Mouse (Mus musculus): ENCODE measurements at regions not wholly inside any gene's neighbourhood (a gene's known extent, or its start where the extent isn't known, plus 50 kb on each side); places are given as distances from the start of the nearest gene placed in this dataset.
A peak's percentile ranks its signal among the peaks of the same experiment; 100 is the strongest.

GRCm38 (mm10) chr12:64736008-64736663 is 181.6 kb upstream of the Gm527 start:
- no peak overlapping the region for H3K27ac ChIP-seq
- no peak for ATAC-seq (ENCODE audit: low FRiP score, low read depth)
- H3K27me3 ChIP-seq (replicated peaks) = no peaks in the 10 kb centered on the region
- no peaks in the 10 kb centered on the region for H3K9me3 ChIP-seq
- no peak overlapping the region for H3K4me3 ChIP-seq
- H3K36me3 ChIP-seq = no peaks in the 10 kb centered on the region
- no peak overlapping the region for H3K9ac ChIP-seq
- H3K4me2 ChIP-seq (replicated peaks) = no peak overlapping the region
- H3K4me1 ChIP-seq = no peaks in the 10 kb centered on the region
- 48% methylated on average over 1 of the region's 1 CpGs for WGBS

GRCm38 (mm10) chr12:64703419-64703818 is 214.3 kb upstream of the Gm527 start:
- Histone ChIP-seq H3K4me2 (replicated peaks) (no peak overlapping the region), H3K36me3 (no peaks in the 10 kb centered on the region), H3K9me3 (no peaks in the 10 kb centered on the region), H3K27me3 (replicated peaks) (no peaks in the 10 kb centered on the region), H3K9ac (no peak overlapping the region), H3K4me3 (no peak overlapping the region), H3K4me1 (no peaks in the 10 kb centered on the region), H3K27ac (no peak overlapping the region)
- 90% methylated on average over 5 of the region's 5 CpGs for WGBS
- ATAC-seq (ENCODE audit: low FRiP score, low read depth) = no peak

GRCm38 (mm10) chr12:64701066-64701465 is 216.6 kb upstream of the Gm527 start:
- Histone ChIP-seq H3K9ac (no peak overlapping the region), H3K9me3 (no peaks in the 10 kb centered on the region), H3K4me2 (replicated peaks) (no peak overlapping the region), H3K4me3 (no peak overlapping the region), H3K4me1 (no peaks in the 10 kb centered on the region), H3K36me3 (no peaks in the 10 kb centered on the region), H3K27ac (no peak overlapping the region), H3K27me3 (replicated peaks) (no peaks in the 10 kb centered on the region)
- WGBS = 68% methylated on average over 3 of the region's 3 CpGs
- no peak for ATAC-seq (ENCODE audit: low FRiP score, low read depth)

- peaks cover 8% of the 10 kb centered on the region for H3K4me1 ChIP-seq
- WGBS = 73% methylated on average over 1 of the region's 1 CpGs
- H3K27me3 ChIP-seq (replicated peaks) = no peaks in the 10 kb centered on the region
- no peak overlapping the region for H3K4me3 ChIP-seq
- no peak overlapping the region for H3K27ac ChIP-seq
- no peak overlapping the region for H3K4me2 ChIP-seq (replicated peaks)
- no peak for ATAC-seq (ENCODE audit: low FRiP score, low read depth)
- no peaks in the 10 kb centered on the region for H3K9me3 ChIP-seq
- H3K9ac ChIP-seq = no peak overlapping the region
- no peaks in the 10 kb centered on the region for H3K36me3 ChIP-seq
Observed at GRCm38 (mm10) chr12:64695343-64695742, 220.9 kb upstream of the Fscb start.

- H3K9ac ChIP-seq = no peak overlapping the region
- no peak overlapping the region for H3K4me3 ChIP-seq
- H3K27me3 ChIP-seq (replicated peaks) = no peaks in the 10 kb centered on the region
- peaks cover 8% of the 10 kb centered on the region for H3K4me1 ChIP-seq
- peak; percentile 82 for ATAC-seq (ENCODE audit: low FRiP score, low read depth)
- no peak overlapping the region for H3K27ac ChIP-seq
- no peaks in the 10 kb centered on the region for H3K36me3 ChIP-seq
- peak overlapping the region; percentile 37 for H3K4me2 ChIP-seq (replicated peaks)
- H3K9me3 ChIP-seq = no peaks in the 10 kb centered on the region
- WGBS = 18% methylated on average over 10 of the region's 10 CpGs
Observed at GRCm38 (mm10) chr12:64692196-64693169, 218.0 kb upstream of the Fscb start.

GRCm38 (mm10) chr12:64689642-64690041 is 215.2 kb upstream of the Fscb start:
- no peak overlapping the region for H3K27ac ChIP-seq
- ATAC-seq (ENCODE audit: low FRiP score, low read depth) = no peak

GRCm38 (mm10) chr12:64688618-64689017 is 214.1 kb upstream of the Fscb start:
- 83% methylated on average over 1 of the region's 1 CpGs for WGBS
- H3K4me3 ChIP-seq = no peak overlapping the region
- H3K27ac ChIP-seq = no peak overlapping the region
- H3K9ac ChIP-seq = no peak overlapping the region
- H3K27me3 ChIP-seq (replicated peaks) = no peaks in the 10 kb centered on the region
- no peak overlapping the region for H3K4me2 ChIP-seq (replicated peaks)
- H3K36me3 ChIP-seq = no peaks in the 10 kb centered on the region
- no peak for ATAC-seq (ENCODE audit: low FRiP score, low read depth)
- H3K4me1 ChIP-seq = peaks cover 8% of the 10 kb centered on the region
- no peaks in the 10 kb centered on the region for H3K9me3 ChIP-seq

More at GRCm38 (mm10) chr12:64689642-64690041, 215.2 kb upstream of the Fscb start:
- H3K4me1 ChIP-seq = peaks cover 8% of the 10 kb centered on the region
- no peaks in the 10 kb centered on the region for H3K36me3 ChIP-seq
- H3K9me3 ChIP-seq = no peaks in the 10 kb centered on the region
- H3K9ac ChIP-seq = no peak overlapping the region
- H3K4me2 ChIP-seq (replicated peaks) = no peak overlapping the region
- no peak overlapping the region for H3K4me3 ChIP-seq
- H3K27me3 ChIP-seq (replicated peaks) = no peaks in the 10 kb centered on the region

- H3K9me3 ChIP-seq = no peaks in the 10 kb centered on the region
- no peak overlapping the region for H3K4me2 ChIP-seq (replicated peaks)
- WGBS = 56% methylated on average over 1 of the region's 1 CpGs
- no peaks in the 10 kb centered on the region for H3K4me1 ChIP-seq
- no peak overlapping the region for H3K4me3 ChIP-seq
- H3K36me3 ChIP-seq = no peaks in the 10 kb centered on the region
- no peak for ATAC-seq (ENCODE audit: low FRiP score, low read depth)
- H3K9ac ChIP-seq = no peak overlapping the region
- no peak overlapping the region for H3K27ac ChIP-seq
- no peaks in the 10 kb centered on the region for H3K27me3 ChIP-seq (replicated peaks)
Observed at GRCm38 (mm10) chr12:64640864-64641416, 166.4 kb upstream of the Fscb start.

GRCm38 (mm10) chr12:64614877-64615276 is 140.4 kb upstream of the Fscb start:
- no peaks in the 10 kb centered on the region for H3K27me3 ChIP-seq (replicated peaks)
- H3K9me3 ChIP-seq = no peaks in the 10 kb centered on the region
- no peak overlapping the region for H3K9ac ChIP-seq
- no peak overlapping the region for H3K4me3 ChIP-seq
- H3K4me2 ChIP-seq (replicated peaks) = no peak overlapping the region
- H3K27ac ChIP-seq = no peak overlapping the region
- ATAC-seq (ENCODE audit: low FRiP score, low read depth) = no peak
- H3K4me1 ChIP-seq = no peaks in the 10 kb centered on the region
- H3K36me3 ChIP-seq = no peaks in the 10 kb centered on the region

Data from neural tube, embryonic 12.5 days (tissue).